Mouse (Mus musculus) testis, adult 2 months (tissue): ENCODE data around the gene 2310030G06Rik. TPM values are rescaled to one million over a fixed set of nuclear protein-coding genes. Genes with fewer than 3 reads are reported as not detected.

Source experiments
- H3K27ac ChIP-seq: fragments of 200-500 bp; 2 replicates; pipeline ENCODE4 v1.5.1; 2012; ENCODE audit warnings: low read depth, low read length; ENCODE audit not compliant: control insufficient read depth, insufficient read depth
- H3K27me3 ChIP-seq: fragments of 200-500 bp; 2 replicates; pipeline ENCODE4 v1.6.1; 2012; ENCODE audit warnings: mild to moderate bottlenecking, low read length, moderate library complexity; ENCODE audit not compliant: control insufficient read depth, insufficient read depth
- H3K36me3 ChIP-seq: fragments of 200-500 bp; 2 replicates; pipeline ENCODE4 v1.6.1; 2012; ENCODE audit warnings: mild to moderate bottlenecking, low read length; ENCODE audit not compliant: control insufficient read depth, insufficient read depth
- H3K4me1 ChIP-seq: fragments of 200-500 bp; 2 replicates; pipeline ENCODE4 v1.6.1; 2012; ENCODE audit warnings: low read length; ENCODE audit not compliant: control insufficient read depth, insufficient read depth
- H3K4me3 ChIP-seq: fragments of 200-500 bp; 2 replicates; pipeline ENCODE4 v1.5.1; 2012; ENCODE audit warnings: low read depth, mild to moderate bottlenecking, low read length, moderate library complexity, mixed read lengths; ENCODE audit not compliant: control insufficient read depth
- CTCF ChIP-seq: fragments of 200-500 bp; IDR thresholded peaks from 2 replicates; pipeline ENCODE4 v1.5.1; 2012; ENCODE audit warnings: low read depth, mild to moderate bottlenecking, inconsistent platforms, low read length, moderate library complexity; ENCODE audit not compliant: control insufficient read depth, insufficient read depth, insufficient replicate concordance
- POLR2A ChIP-seq: fragments of 200-500 bp; IDR thresholded peaks from 2 replicates; pipeline ENCODE4 v1.6.1; 2012; ENCODE audit warnings: low read depth, mild to moderate bottlenecking, inconsistent platforms, low read length, moderate library complexity; ENCODE audit not compliant: control insufficient read depth
- polyA plus RNA-seq: library from polyadenylated mRNA; depleted of rRNA; stranded (reverse); fragments of >200 nt; gene quantifications from 2 replicates; pipeline ENCODE4 v1.2.3, GENCODE M21; 2012

The 2310030G06Rik gene
- polyA plus RNA-seq, 1 experiment, result 2.1 TPM

DNA sequence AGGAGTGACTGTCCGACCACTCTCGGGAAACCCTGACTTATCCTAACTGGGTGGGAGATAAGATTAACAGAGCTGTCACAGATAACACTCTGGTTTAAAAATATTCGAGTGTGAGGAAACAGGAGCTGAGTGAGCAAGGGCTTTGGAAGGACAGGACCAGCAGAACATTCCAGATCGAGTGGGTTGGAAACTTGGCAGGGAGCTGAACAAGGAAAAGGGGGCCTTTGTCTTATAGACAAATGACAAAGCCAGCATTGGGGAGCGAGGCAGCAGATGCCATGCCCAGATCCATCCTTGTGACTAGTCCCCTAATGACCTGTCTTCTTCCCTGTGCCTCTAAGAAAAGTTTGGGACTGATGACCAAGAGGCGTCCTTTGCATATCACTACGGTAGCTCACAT, 7.6 kb upstream of the 2310030G06Rik start:
- no peak overlapping the region for H3K4me3 ChIP-seq

DNA sequence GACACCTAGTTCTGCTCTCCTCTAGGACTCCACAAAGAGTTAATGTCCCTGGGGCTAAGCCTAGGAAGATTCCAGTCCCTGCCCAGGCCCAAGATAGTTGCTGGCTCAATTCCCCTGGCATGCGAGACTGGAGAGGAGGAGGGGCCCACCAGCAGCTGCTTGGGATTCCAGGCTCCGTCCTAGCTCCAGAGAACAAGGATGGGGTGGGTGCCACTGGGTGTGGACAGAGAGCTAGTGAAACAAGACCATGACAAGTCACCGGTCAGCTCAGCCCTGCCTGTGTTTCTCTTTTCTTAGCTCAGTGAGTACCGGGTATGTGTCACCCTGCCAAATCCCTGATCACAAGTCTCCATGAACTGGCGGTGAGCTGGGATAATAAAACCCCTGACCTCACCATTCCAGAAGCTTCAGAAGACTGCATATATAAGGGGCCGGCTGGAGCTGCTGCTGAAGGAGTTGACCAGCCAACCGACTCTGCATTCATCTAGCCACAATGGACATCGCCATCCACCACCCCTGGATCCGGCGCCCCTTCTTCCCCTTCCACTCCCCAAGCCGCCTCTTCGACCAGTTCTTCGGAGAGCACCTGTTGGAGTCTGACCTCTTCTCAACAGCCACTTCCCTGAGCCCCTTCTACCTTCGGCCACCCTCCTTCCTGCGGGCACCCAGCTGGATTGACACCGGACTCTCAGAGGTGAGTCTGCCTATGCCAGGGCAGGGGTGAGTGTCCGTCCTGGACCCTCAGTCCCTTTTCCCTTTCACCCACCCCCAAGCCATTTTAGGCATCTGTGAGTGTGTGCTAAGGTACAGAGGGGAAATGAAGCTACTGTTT, 6.7 kb upstream of the 2310030G06Rik start:
- TF ChIP-seq POLR2A (no peak), CTCF (no peak)
- H3K27ac ChIP-seq, result no peak overlapping the region
- no peaks in the 10 kb centered on the region for H3K27me3 ChIP-seq
- H3K4me3 ChIP-seq, result peak overlapping the region; percentile 28
- H3K36me3 ChIP-seq, result no peaks in the 10 kb centered on the region
- peaks cover 13% of the 10 kb centered on the region for H3K4me1 ChIP-seq

More for the DNA sequence above, 7.6 kb upstream of the 2310030G06Rik start:
- Histone ChIP-seq H3K36me3 (no peaks in the 10 kb centered on the region), H3K27ac (no peak overlapping the region), H3K4me1 (peaks cover 13% of the 10 kb centered on the region), H3K27me3 (no peaks in the 10 kb centered on the region)
- TF ChIP-seq POLR2A (no peak), CTCF (no peak)

- Histone ChIP-seq H3K27me3 (no peaks in the 10 kb centered on the region), H3K27ac (peak within 1 kb of the TSS; percentile 25; the same call in 1 of the 2 replicates), H3K4me1 (peaks cover 14% of the 10 kb centered on the region), H3K4me3 (peak within 1 kb of the TSS; percentile 48), H3K36me3 (no peaks in the 10 kb centered on the region)
- no peak for TF ChIP-seq CTCF
- no peak for TF ChIP-seq POLR2A
These were observed 5.8 kb upstream of the 2310030G06Rik start, which contains the start of gene Hspb2 for GRCm38 (mm10) chr9:50752054-50752602. Gene Hspb2, minus strand, starts transcription at chr9:50752354.

DNA sequence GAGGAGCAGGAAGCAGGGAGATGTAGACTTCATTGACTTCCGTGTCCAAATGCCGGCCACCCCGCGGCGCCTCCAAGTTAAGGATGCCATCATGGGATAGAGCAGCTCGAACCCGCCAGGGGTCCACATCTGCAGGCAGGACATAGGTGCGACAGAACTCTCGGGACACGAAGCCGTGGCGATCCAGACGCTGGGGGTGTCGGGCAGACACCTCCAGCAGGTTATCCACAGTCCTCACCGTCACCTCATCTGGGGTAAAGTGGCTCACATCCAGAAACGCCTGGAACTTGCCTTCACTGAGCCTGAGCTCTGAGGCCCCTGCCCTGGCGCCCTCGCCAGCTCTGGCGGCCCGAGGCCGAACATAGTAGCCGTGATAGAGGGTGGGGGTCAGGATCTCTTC, 5.0 kb upstream of the 2310030G06Rik start, which contains the start of gene Cryab:
Gene Cryab, plus strand, starts transcription at position 3 of the 400 bp plus-strand sequence.
- peak within 1 kb of the TSS; percentile 25; the same call in 1 of the 2 replicates for H3K27ac ChIP-seq
- H3K4me1 ChIP-seq, result peaks cover 16% of the 10 kb centered on the region
- no peaks in the 10 kb centered on the region for H3K36me3 ChIP-seq
- peak within 1 kb of the TSS; percentile 48 for H3K4me3 ChIP-seq
- no peaks in the 10 kb centered on the region for H3K27me3 ChIP-seq
- TF ChIP-seq CTCF (no peak), POLR2A (no peak)

- H3K27ac ChIP-seq, result no peak overlapping the region
- H3K36me3 ChIP-seq, result no peaks in the 10 kb centered on the region
- no peak for TF ChIP-seq CTCF
- TF ChIP-seq POLR2A, result no peak
- no peaks in the 10 kb centered on the region for H3K27me3 ChIP-seq
- peaks cover 21% of the 10 kb centered on the region for H3K4me1 ChIP-seq
- no peak overlapping the region for H3K4me3 ChIP-seq
These were observed 4.4 kb upstream of the 2310030G06Rik start for GRCm38 (mm10) chr9:50750706-50751105.

- no peak overlapping the region for H3K27ac ChIP-seq
- H3K36me3 ChIP-seq, result no peaks in the 10 kb centered on the region
- TF ChIP-seq CTCF (no peak), POLR2A (no peak)
- H3K27me3 ChIP-seq, result no peaks in the 10 kb centered on the region
- peaks cover 10% of the 10 kb centered on the region for H3K4me1 ChIP-seq
- H3K4me3 ChIP-seq, result peak overlapping the region; percentile 82
These were observed 530 bp downstream of the 2310030G06Rik start for GRCm38 (mm10) chr9:50745806-50746205.

- no peak overlapping the region for H3K4me3 ChIP-seq
- TF ChIP-seq POLR2A, result no peak
- no peak for TF ChIP-seq CTCF
- H3K27me3 ChIP-seq, result no peaks in the 10 kb centered on the region
- H3K27ac ChIP-seq, result no peak overlapping the region
- peaks cover 17% of the 10 kb centered on the region for H3K4me1 ChIP-seq
- no peaks in the 10 kb centered on the region for H3K36me3 ChIP-seq
These were observed 3.6 kb downstream of the 2310030G06Rik start for GRCm38 (mm10) chr9:50742744-50743143.

DNA sequence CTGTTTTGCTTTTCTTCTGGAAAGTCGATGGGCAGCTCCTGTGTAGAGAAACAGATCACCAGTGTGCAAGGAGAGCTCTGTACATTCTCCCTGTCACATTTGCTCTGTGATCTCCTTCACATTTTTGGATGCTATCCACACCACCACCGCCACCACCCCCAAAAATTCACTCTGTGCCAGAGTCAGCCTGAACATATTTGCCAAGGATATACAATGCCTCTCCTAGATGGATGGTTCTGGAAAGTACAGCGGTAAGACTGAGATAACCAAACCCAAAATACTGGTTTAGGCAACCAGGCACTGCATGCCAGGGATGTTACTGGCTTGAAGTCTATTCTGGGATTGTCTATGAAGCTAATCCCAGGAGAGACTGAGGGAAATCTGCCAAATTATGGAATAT, 4.1 kb downstream of the 2310030G06Rik start:
- no peaks in the 10 kb centered on the region for H3K27me3 ChIP-seq
- peaks cover 17% of the 10 kb centered on the region for H3K4me1 ChIP-seq
- no peak overlapping the region for H3K27ac ChIP-seq
- TF ChIP-seq CTCF, result no peak
- no peak for TF ChIP-seq POLR2A
- H3K4me3 ChIP-seq, result no peak overlapping the region
- no peaks in the 10 kb centered on the region for H3K36me3 ChIP-seq
